Mouse (Mus musculus) forebrain, embryonic 11.5 days (tissue): ENCODE measurements around the gene Capg. TPM values are rescaled to one million over a fixed set of nuclear protein-coding genes. Genes with fewer than 3 reads are reported as not detected.
A peak's percentile ranks its signal among the peaks of the same experiment; 100 is the strongest.

Source experiments
- ATAC-seq: fragments of 200-750 bp; cut with Nextera tagmentation; replicated peaks from 2 replicates; pipeline ENCODE4 v1.8.0; 2017; ENCODE audit warnings: moderate TSS enrichment; ENCODE audit not compliant: low FRiP score
- DNase-seq: peaks from one replicate; pipeline ENCODE4 v3.0.0-alpha.2; 2017; ENCODE audit warnings: low spot score
- H3K27ac ChIP-seq: fragments of 300-500 bp; sonication (generic); 2 replicates; pipeline ENCODE4 v1.5.1; 2014; ENCODE audit warnings: low read depth, low read length
- H3K27me3 ChIP-seq: fragments of 300-500 bp; sonication (generic); 2 replicates; pipeline ENCODE4 v1.6.1; 2014; ENCODE audit warnings: mild to moderate bottlenecking, low read length, mixed read lengths; ENCODE audit not compliant: control insufficient read depth, insufficient read depth
- H3K36me3 ChIP-seq: fragments of 300-500 bp; sonication (generic); 2 replicates; pipeline ENCODE4 v1.6.1; 2014; ENCODE audit warnings: mild to moderate bottlenecking, low read length, moderate library complexity, mixed read lengths; ENCODE audit not compliant: control insufficient read depth, insufficient read depth
- H3K4me1 ChIP-seq: fragments of 300-500 bp; sonication (generic); replicated peaks from 2 replicates; pipeline ENCODE4 v1.6.1; 2014; ENCODE audit warnings: low read length, mixed read lengths; ENCODE audit not compliant: control insufficient read depth, insufficient read depth
- H3K4me2 ChIP-seq: fragments of 300-500 bp; sonication (generic); 2 replicates; pipeline ENCODE4 v1.6.1; 2014; ENCODE audit warnings: low read depth, mild to moderate bottlenecking, low read length, moderate library complexity, mixed read lengths; ENCODE audit not compliant: severe bottlenecking
- H3K4me3 ChIP-seq: fragments of 300-500 bp; sonication (generic); 2 replicates; pipeline ENCODE4 v1.5.1; 2014; ENCODE audit warnings: low read depth, low read length
- H3K9ac ChIP-seq: fragments of 300-500 bp; sonication (generic); 2 replicates; pipeline ENCODE4 v1.6.1; 2014; ENCODE audit warnings: low read length
- H3K9me3 ChIP-seq: fragments of 300-500 bp; sonication (generic); 2 replicates; pipeline ENCODE4 v1.6.1; 2016; ENCODE audit warnings: low read length, mixed read lengths; ENCODE audit not compliant: control insufficient read depth
- WGBS: fragments of 180-500 bp; shearing (Covaris S2); extraction: QIAGEN DNeasy Blood & Tissue Kit; methylation state at CpG from one replicate; pipeline ENCODE4 v1.1.7; 2014; 5-methylcytosine and 5-hydroxymethylcytosine counted together
- polyA plus RNA-seq: library from polyadenylated mRNA; unstranded; fragments of >200 nt; fragmentation: Nextera tagmentation; extraction: Ambion mirVana; gene quantifications from 2 replicates; pipeline ENCODE4 v1.2.1, GENCODE M21; 2014

Capg gene
- polyA plus RNA-seq, 1 experiment from 2014 or later: 8.4 TPM

GRCm38 (mm10) chr6:72598791-72599557, 54.8 kb downstream of the Capg start:
- H3K4me1 ChIP-seq: peaks cover 4% of the 10 kb centered on the region; the same call in 1 of the 2 replicates
- 51% methylated on average over 12 of the region's 12 CpGs for WGBS
- H3K36me3 ChIP-seq: no peaks in the 10 kb centered on the region
- peak overlapping the region; percentile 70 for H3K9ac ChIP-seq
- no peak overlapping the region for H3K27ac ChIP-seq
- no peak for DNase-seq
- peak overlapping the region; percentile 58 for H3K4me3 ChIP-seq
- peak overlapping the region; percentile 74 for H3K4me2 ChIP-seq
- no peaks in the 10 kb centered on the region for H3K27me3 ChIP-seq
- H3K9me3 ChIP-seq: no peaks in the 10 kb centered on the region
- no peak; the same call in 1 of the 2 replicates for ATAC-seq

GRCm38 (mm10) chr6:72600216-72600615, 56.0 kb downstream of the Capg start:
- Histone ChIP-seq H3K27ac (no peak overlapping the region), H3K4me3 (no peak overlapping the region), H3K9me3 (no peaks in the 10 kb centered on the region), H3K27me3 (no peaks in the 10 kb centered on the region), H3K4me2 (no peak overlapping the region), H3K36me3 (no peaks in the 10 kb centered on the region), H3K4me1 (peaks cover 4% of the 10 kb centered on the region; the same call in 1 of the 2 replicates), H3K9ac (no peak overlapping the region)
- WGBS: 80% methylated on average over 6 of the region's 6 CpGs
- DNase-seq (no peak), ATAC-seq (no peak)

- no peak overlapping the region for H3K4me3 ChIP-seq
- 87% methylated on average over 12 of the region's 12 CpGs for WGBS
- no peaks in the 10 kb centered on the region for H3K27me3 ChIP-seq
- no peaks in the 10 kb centered on the region for H3K36me3 ChIP-seq
- H3K27ac ChIP-seq: no peak overlapping the region
- DNase-seq: no peak
- no peak for ATAC-seq
- peaks cover 4% of the 10 kb centered on the region; the same call in 1 of the 2 replicates for H3K4me1 ChIP-seq
- no peak overlapping the region for H3K9ac ChIP-seq
- H3K9me3 ChIP-seq: no peaks in the 10 kb centered on the region
- no peak overlapping the region for H3K4me2 ChIP-seq
Observed at GRCm38 (mm10) chr6:72600771-72601170, 56.6 kb downstream of the Capg start.

- DNase-seq: peak; percentile 80
- H3K4me3 ChIP-seq: no peak overlapping the region
- H3K27ac ChIP-seq: no peak overlapping the region
- ATAC-seq: no peak
- no peaks in the 10 kb centered on the region for H3K9me3 ChIP-seq
- WGBS: 46% methylated on average over 1 of the region's 1 CpGs
- no peaks in the 10 kb centered on the region for H3K36me3 ChIP-seq
- no peaks in the 10 kb centered on the region for H3K27me3 ChIP-seq
- no peak overlapping the region for H3K9ac ChIP-seq
- H3K4me2 ChIP-seq: no peak overlapping the region
- H3K4me1 ChIP-seq: peaks cover 4% of the 10 kb centered on the region; the same call in 1 of the 2 replicates
Observed at GRCm38 (mm10) chr6:72601732-72602131, 57.5 kb downstream of the Capg start.

DNA sequence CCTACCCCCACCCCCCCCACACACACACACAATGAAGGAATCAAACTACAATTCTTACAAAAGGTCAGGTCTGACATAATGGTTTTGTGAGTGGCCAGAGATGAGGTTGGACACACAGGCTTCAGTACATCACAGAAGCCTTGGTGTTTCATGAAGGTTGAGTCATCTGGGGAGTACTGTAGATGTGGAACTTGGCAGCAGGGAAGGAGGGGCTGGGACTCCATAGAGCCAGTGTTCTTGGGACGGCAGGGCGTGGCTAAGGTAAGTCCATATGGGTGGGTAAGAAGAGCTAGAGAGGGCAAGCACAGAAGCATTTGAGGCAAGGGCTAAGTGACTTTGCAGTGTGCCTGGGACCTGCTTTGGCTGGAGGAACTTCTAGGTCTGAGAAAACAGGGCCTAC, 59.9 kb downstream of the Capg start:
- Histone ChIP-seq H3K27ac (no peak overlapping the region), H3K4me3 (no peak overlapping the region), H3K9ac (no peak overlapping the region), H3K9me3 (no peaks in the 10 kb centered on the region), H3K4me2 (no peak overlapping the region), H3K36me3 (peaks cover 4% of the 10 kb centered on the region; the same call in 1 of the 2 replicates), H3K4me1 (no peaks in the 10 kb centered on the region; the same call in 1 of the 2 replicates), H3K27me3 (no peaks in the 10 kb centered on the region)
- no peak for ATAC-seq
- WGBS: 91% methylated on average over 2 of the region's 2 CpGs
- DNase-seq: no peak

DNA sequence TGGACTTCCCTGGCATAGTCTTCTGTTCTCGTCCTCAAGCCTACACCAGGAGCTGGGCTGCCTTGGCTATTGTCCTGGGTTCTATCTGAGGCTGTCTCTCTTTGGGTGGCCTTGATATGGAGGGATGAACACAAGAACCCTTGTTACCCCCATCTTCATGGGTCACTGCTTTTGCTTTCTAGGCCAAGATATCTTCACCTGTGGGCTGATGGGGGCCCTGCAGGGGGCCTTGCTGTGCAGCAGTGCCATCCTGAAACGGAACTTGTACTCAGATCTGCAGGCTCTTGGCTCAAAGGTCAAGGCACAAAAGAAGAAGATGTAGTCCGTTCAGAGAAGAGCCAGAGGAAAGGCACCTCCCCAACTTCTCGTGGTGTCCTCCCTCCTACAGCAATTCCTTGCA, 62.9 kb downstream of the Capg start:
- ATAC-seq (no peak), DNase-seq (no peak)
- WGBS: 81% methylated on average over 4 of the region's 4 CpGs
- H3K4me1 ChIP-seq: no peaks in the 10 kb centered on the region
- no peak overlapping the region for H3K27ac ChIP-seq
- no peaks in the 10 kb centered on the region for H3K9me3 ChIP-seq
- no peak overlapping the region for H3K4me3 ChIP-seq
- H3K9ac ChIP-seq: no peak overlapping the region
- no peak overlapping the region for H3K4me2 ChIP-seq
- H3K36me3 ChIP-seq: peaks cover 6% of the 10 kb centered on the region; the same call in 1 of the 2 replicates
- H3K27me3 ChIP-seq: no peaks in the 10 kb centered on the region

DNA sequence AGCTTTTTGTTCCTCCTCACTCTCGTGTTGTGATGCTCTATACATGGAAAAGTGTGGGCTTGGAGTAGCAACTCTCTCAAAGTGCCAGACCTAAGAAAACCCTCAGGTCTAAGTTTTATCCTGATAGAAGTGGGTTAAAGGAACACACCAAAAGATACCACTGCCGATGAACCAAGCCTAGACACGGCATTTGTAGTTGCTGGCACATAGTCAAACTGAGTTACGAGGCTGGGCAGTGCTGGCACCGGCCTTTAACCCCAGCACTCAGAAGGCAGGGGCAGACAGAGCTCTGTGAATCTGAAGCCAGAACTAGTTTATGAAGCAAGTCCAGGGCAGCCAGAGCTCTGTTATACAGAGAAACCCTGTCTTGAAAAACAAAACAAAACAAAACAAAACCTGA, 63.5 kb downstream of the Capg start:
- H3K9ac ChIP-seq: no peak overlapping the region
- no peak overlapping the region for H3K4me3 ChIP-seq
- no peak overlapping the region for H3K4me2 ChIP-seq
- WGBS: 87% methylated on average over 5 of the region's 5 CpGs
- H3K27ac ChIP-seq: no peak overlapping the region
- no peaks in the 10 kb centered on the region for H3K27me3 ChIP-seq
- H3K9me3 ChIP-seq: no peaks in the 10 kb centered on the region
- H3K36me3 ChIP-seq: peaks cover 6% of the 10 kb centered on the region; the same call in 1 of the 2 replicates
- H3K4me1 ChIP-seq: no peaks in the 10 kb centered on the region
- ATAC-seq (no peak), DNase-seq (no peak)

DNA sequence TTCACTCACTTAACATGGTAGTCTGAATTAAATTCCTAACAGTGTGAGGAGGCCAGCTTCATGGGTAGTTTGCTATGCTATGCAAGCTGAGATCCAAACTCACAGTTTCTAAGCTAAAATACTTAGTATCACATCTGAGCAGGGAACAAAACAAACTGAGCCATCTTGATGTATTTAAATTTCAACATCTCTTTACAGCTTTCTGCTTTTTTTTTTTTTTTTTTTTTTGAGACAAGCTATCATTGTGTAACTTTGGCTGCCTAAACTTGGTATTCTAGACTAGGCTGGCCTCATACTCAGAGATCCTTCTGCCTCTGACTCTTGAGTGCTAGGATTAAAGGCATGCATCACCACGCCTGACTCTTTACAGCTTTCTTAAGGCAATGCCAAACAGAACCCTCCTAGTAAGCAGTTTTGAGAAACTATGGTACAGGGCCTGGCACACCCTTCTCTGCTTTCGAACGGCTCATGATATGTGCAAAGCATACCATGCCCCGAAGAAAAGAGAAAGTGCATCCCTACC, 64.5 kb downstream of the Capg start:
- H3K4me1 ChIP-seq: no peaks in the 10 kb centered on the region
- H3K27ac ChIP-seq: no peak overlapping the region
- ATAC-seq: no peak
- no peak overlapping the region for H3K4me3 ChIP-seq
- WGBS: 90% methylated on average over 4 of the region's 4 CpGs
- no peaks in the 10 kb centered on the region for H3K27me3 ChIP-seq
- H3K9ac ChIP-seq: no peak overlapping the region
- H3K4me2 ChIP-seq: no peak overlapping the region
- H3K36me3 ChIP-seq: peaks cover 6% of the 10 kb centered on the region; the same call in 1 of the 2 replicates
- no peak for DNase-seq
- no peaks in the 10 kb centered on the region for H3K9me3 ChIP-seq
